ENCODE assay signal across 8 mouse cellular contexts in genomic region chr1:178318389-178319184, GRCm38 (mm10). TPM values are rescaled to one million over a fixed set of nuclear protein-coding genes. Genes with fewer than 3 reads are reported as not detected.
A peak's percentile ranks its signal among the peaks of the same experiment; 100 is the strongest.
DNase-seq lines count a peak whose midpoint lies in the region; ATAC-seq and TF ChIP-seq lines count a peak whose summit lies in the region.

Gene Cox20 (plus strand): TSS chr1:178319130.

- peak; percentile 15 for TF ChIP-seq CTCF in liver, embryonic 14.5 days (IDR thresholded peaks at IDR 0.05; ENCODE audit: low read depth)
- peak; percentile 10; the same call in 1 of the 2 replicates for TF ChIP-seq CTCF in stomach, postnatal 0 days (IDR thresholded peaks at IDR 0.05; ENCODE audit: low read depth)

- H3K4me1 ChIP-seq in brown adipose tissue, adult 24 weeks (ENCODE audit: control insufficient read depth, insufficient read depth, insufficient read length, low read length): no peaks in the 10 kb centered on the region; the same call in 1 of the 2 replicates
- peaks cover 2 to 32% of the 10 kb centered on the region in 2 experiments; a peak in 3 of 4 replicates for H3K4me1 ChIP-seq in heart, embryonic 14.5 days (ENCODE audit: control insufficient read depth in 2 of 2, insufficient read depth in 2 of 2, low read length in 2 of 2)
- peaks cover 20 to 23% of the 10 kb centered on the region in 2 experiments for H3K4me1 ChIP-seq in liver, embryonic 14.5 days (replicated peaks; ENCODE audit: control insufficient read depth in 2 of 2, insufficient read depth in 2 of 2, low read length in 1 of 2)
- peaks cover 16% of the 10 kb centered on the region for H3K4me1 ChIP-seq in neural tube, embryonic 11.5 days (ENCODE audit: control insufficient read depth, insufficient read depth, low read length)
- H3K4me1 ChIP-seq in stomach, postnatal 0 days (replicated peaks; ENCODE audit: control insufficient read depth, insufficient read depth): no peaks in the 10 kb centered on the region; the same call in 1 of the 2 replicates

- H3K36me3 ChIP-seq in heart, embryonic 14.5 days (ENCODE audit: control insufficient read depth, insufficient read depth, low read length): peaks cover 34% of the 10 kb centered on the region
- H3K36me3 ChIP-seq in liver, embryonic 14.5 days (replicated peaks; ENCODE audit: control insufficient read depth, insufficient read depth, low read depth): peaks cover 37% of the 10 kb centered on the region
- H3K36me3 ChIP-seq in neural tube, embryonic 11.5 days (ENCODE audit: control insufficient read depth, insufficient read depth, low read length): peaks cover 2% of the 10 kb centered on the region
- peaks cover 13% of the 10 kb centered on the region for H3K36me3 ChIP-seq in stomach, postnatal 0 days (ENCODE audit: control insufficient read depth, insufficient read depth, low read length)

- H3K9ac ChIP-seq in heart, embryonic 14.5 days (ENCODE audit: low read length): peak within 1 kb of the TSS; percentile 98
- peak within 1 kb of the TSS; percentile 95 for H3K9ac ChIP-seq in liver, embryonic 14.5 days (replicated peaks)
- H3K9ac ChIP-seq in neural tube, embryonic 11.5 days (ENCODE audit: low read length): peak within 1 kb of the TSS; percentile 96
- H3K9ac ChIP-seq in stomach, postnatal 0 days (ENCODE audit: low read length): peak within 1 kb of the TSS; percentile 87

- no peaks in the 10 kb centered on the region for H3K9me3 ChIP-seq in heart, embryonic 14.5 days (ENCODE audit: control insufficient read depth, low read length)
- no peaks in the 10 kb centered on the region for H3K9me3 ChIP-seq in liver, embryonic 14.5 days (ENCODE audit: control insufficient read depth, low read length)
- no peaks in the 10 kb centered on the region for H3K9me3 ChIP-seq in neural tube, embryonic 11.5 days (ENCODE audit: control insufficient read depth, low read length)
- no peaks in the 10 kb centered on the region for H3K9me3 ChIP-seq in stomach, postnatal 0 days (ENCODE audit: control insufficient read depth, low read length)

- H3K4me2 ChIP-seq in heart, embryonic 14.5 days (ENCODE audit: low read length): peak within 1 kb of the TSS; percentile 77
- H3K4me2 ChIP-seq in liver, embryonic 14.5 days (ENCODE audit: low read depth): peak within 1 kb of the TSS; percentile 87
- peak within 1 kb of the TSS; percentile 76 for H3K4me2 ChIP-seq in neural tube, embryonic 11.5 days (ENCODE audit: low read depth)
- H3K4me2 ChIP-seq in stomach, postnatal 0 days (replicated peaks; ENCODE audit: low read depth): peak within 1 kb of the TSS; percentile 70

- ATAC-seq in heart, embryonic 14.5 days (ENCODE audit: insufficient number of reproducible peaks, insufficient read depth, low FRiP score, low read depth): peak; percentile 94
- ATAC-seq in liver, embryonic 14.5 days (ENCODE audit: insufficient read depth): peak; percentile 91
- ATAC-seq in neural tube, embryonic 11.5 days (ENCODE audit: insufficient read depth, low FRiP score, low TSS enrichment): peak; percentile 94
- ATAC-seq in stomach, postnatal 0 days (ENCODE audit: low FRiP score, low TSS enrichment): peak; percentile 95

- peak; percentile 97 for DNase-seq in CD4-positive, CD25-positive, alpha-beta regulatory T cell, adult 2 months (ENCODE audit: low read depth, low spot score)
- DNase-seq in fibroblast of lung, adult 2 months (ENCODE audit: low read depth): peak; percentile 85
- peak; percentile 98 to 99 for DNase-seq in kidney, postnatal 25 days
- peak; percentile 88 to 90 (median 90) for DNase-seq in liver, embryonic 14.5 days (ENCODE audit: low read depth in 3 of 3, low spot score in 3 of 3)
- peak; percentile 97 for DNase-seq in neural tube, embryonic 11.5 days (ENCODE audit: low spot score)
- DNase-seq in stomach, postnatal 0 days (ENCODE audit: low spot score): peak; percentile 98

- peak; percentile 51 for TF ChIP-seq EP300 in liver, embryonic 14.5 days (IDR thresholded peaks at IDR 0.05; ENCODE audit: low read depth)
- TF ChIP-seq EP300 in stomach, postnatal 0 days (optimal IDR thresholded peaks at IDR 0.05): peak; percentile 47

- under 1% methylated on average over 83 of the region's 83 CpGs for WGBS in heart, embryonic 14.5 days
- WGBS in liver, embryonic 14.5 days (ENCODE audit: insufficient replicate concordance): under 1% methylated on average over 83 of the region's 83 CpGs
- WGBS in neural tube, embryonic 11.5 days: 0% methylated on average over 81 of the region's 83 CpGs
- WGBS in stomach, postnatal 0 days: under 1% methylated on average over 76 of the region's 83 CpGs

- no peaks in the 10 kb centered on the region for H3K27me3 ChIP-seq in heart, embryonic 14.5 days (ENCODE audit: control insufficient read depth, insufficient read depth, low read length)
- no peaks in the 10 kb centered on the region for H3K27me3 ChIP-seq in liver, embryonic 14.5 days (ENCODE audit: control insufficient read depth, insufficient read depth, low read length)
- H3K27me3 ChIP-seq in neural tube, embryonic 11.5 days (ENCODE audit: control insufficient read depth, insufficient read depth, low read length): no peaks in the 10 kb centered on the region
- no peaks in the 10 kb centered on the region for H3K27me3 ChIP-seq in stomach, postnatal 0 days (ENCODE audit: control insufficient read depth, insufficient read depth, low read length)

- peak within 1 kb of the TSS; percentile 100 for H3K27ac ChIP-seq in brown adipose tissue, adult 24 weeks (replicated peaks; ENCODE audit: low read depth, low read length)
- H3K27ac ChIP-seq in heart, embryonic 14.5 days (replicated peaks in 1 of 2; ENCODE audit: control insufficient read depth in 1 of 2, insufficient read depth in 1 of 2, low read depth in 2 of 2, low read length in 2 of 2): peak within 1 kb of the TSS; percentile 99 to 100
- H3K27ac ChIP-seq in liver, embryonic 14.5 days: peak within 1 kb of the TSS; percentile 98
- H3K27ac ChIP-seq in neural tube, embryonic 11.5 days (ENCODE audit: low read depth, low read length): peak within 1 kb of the TSS; percentile 100
- peak within 1 kb of the TSS; percentile 99 for H3K27ac ChIP-seq in stomach, postnatal 0 days (replicated peaks)

- peak within 1 kb of the TSS; percentile 85 for H3K4me3 ChIP-seq in brown adipose tissue, adult 24 weeks (ENCODE audit: insufficient read depth, low read depth, low read length)
- H3K4me3 ChIP-seq in heart, embryonic 14.5 days (ENCODE audit: control insufficient read depth in 1 of 2, insufficient read depth in 1 of 2, low read depth in 1 of 2, low read length in 2 of 2): peak within 1 kb of the TSS; percentile 62 to 68
- peak within 1 kb of the TSS; percentile 65 to 83 for H3K4me3 ChIP-seq in liver, embryonic 14.5 days (ENCODE audit: insufficient read depth in 1 of 2, low read depth in 2 of 2, low read length in 2 of 2)
- H3K4me3 ChIP-seq in neural tube, embryonic 11.5 days (ENCODE audit: low read depth, low read length): peak within 1 kb of the TSS; percentile 65
- peak within 1 kb of the TSS; percentile 60 for H3K4me3 ChIP-seq in stomach, postnatal 0 days (ENCODE audit: low read depth, low read length)

RNA-seq across cellular contexts. Expression of gene Cox20, which starts in this region (rescaled TPM):
- 314 and 362 TPM in 2 replicates for polyA plus RNA-seq in brown adipose tissue, adult 24 weeks (2012; ENCODE audit: insufficient read depth, insufficient read length, missing spikeins)
- polyA plus RNA-seq in heart, embryonic 14.5 days (2014; fragmentation: Nextera tagmentation; extraction: Ambion mirVana): 268 and 299 TPM in 2 replicates
- 42.4 and 42.9 TPM in 2 replicates for polyA plus RNA-seq in liver, embryonic 14.5 days (2012; rRNA removed)
- 97.3 and 107 TPM in 2 replicates for polyA plus RNA-seq in liver, embryonic 14.5 days (2014; fragmentation: Nextera tagmentation; extraction: Ambion mirVana)
- polyA plus RNA-seq in neural tube, embryonic 11.5 days (2014; fragmentation: Nextera tagmentation; extraction: Ambion mirVana): 102 and 104 TPM in 2 replicates
- 140 and 146 TPM in 2 replicates for polyA plus RNA-seq in stomach, postnatal 0 days (2015; fragmentation: Nextera tagmentation; extraction: Ambion mirVana)

Comparison
In these comparisons a context has a peak if more than half of its experiments do, and no peak if none do; other contexts are left out.
1. Peak in every context shown above with its lines: DNase-seq, ATAC-seq, H3K4me3 ChIP-seq and H3K27ac ChIP-seq.